Mouse (Mus musculus) small intestine, adult 2 months (tissue): ENCODE results near the gene Adipor2. TPM values are rescaled to one million over a fixed set of nuclear protein-coding genes. Genes with fewer than 3 reads are reported as not detected.

Source experiments
- H3K27ac ChIP-seq: fragments of 200-500 bp; 2 replicates; pipeline ENCODE4 v1.5.1; 2012; ENCODE audit warnings: low read depth, low read length, control low read depth, inconsistent platforms; ENCODE audit not compliant: insufficient read depth
- H3K27me3 ChIP-seq: fragments of 200-500 bp; 2 replicates; pipeline ENCODE4 v1.6.1; 2012; ENCODE audit warnings: mild to moderate bottlenecking, moderate library complexity, low read length, inconsistent platforms; ENCODE audit not compliant: control insufficient read depth, insufficient read depth
- H3K36me3 ChIP-seq: fragments of 200-500 bp; 2 replicates; pipeline ENCODE4 v1.6.1; 2012; ENCODE audit warnings: mild to moderate bottlenecking, low read length, control low read depth, inconsistent platforms; ENCODE audit not compliant: control insufficient read depth, insufficient read depth
- H3K4me1 ChIP-seq: fragments of 200-500 bp; 2 replicates; pipeline ENCODE4 v1.6.1; 2012; ENCODE audit warnings: low read length, inconsistent platforms, mixed read lengths; ENCODE audit not compliant: control insufficient read depth, insufficient read depth, insufficient read length
- H3K4me3 ChIP-seq: fragments of 200-500 bp; 2 replicates; pipeline ENCODE4 v1.5.1; 2012; ENCODE audit warnings: low read depth, mild to moderate bottlenecking, control low read depth, inconsistent platforms, low read length, moderate library complexity
- CTCF ChIP-seq: fragments of 200-500 bp; IDR thresholded peaks from 2 replicates; pipeline ENCODE4 v1.5.1; 2012; ENCODE audit warnings: low read depth, mild to moderate bottlenecking, control low read depth, inconsistent platforms, low read length, moderate library complexity, mixed read lengths; ENCODE audit not compliant: insufficient replicate concordance, insufficient read length; ENCODE audit errors: extremely low read depth
- POLR2A ChIP-seq: fragments of 200-500 bp; IDR thresholded peaks from 2 replicates; pipeline ENCODE4 v1.6.1; 2012; ENCODE audit warnings: low read depth, mild to moderate bottlenecking, control low read depth, inconsistent platforms, low read length, moderate library complexity
- WGBS: fragments of 180-500 bp; shearing (Covaris S2); methylation state at CpG from one replicate; pipeline ENCODE4 v1.1.7; 2018; 5-methylcytosine and 5-hydroxymethylcytosine counted together
- polyA plus RNA-seq: library from polyadenylated mRNA; depleted of rRNA; stranded (reverse); fragments of >200 nt; gene quantifications from 2 replicates; pipeline ENCODE4 v1.2.3, GENCODE M21; 2012; rRNA removed

The Adipor2 gene
- polyA plus RNA-seq, 1 experiment = 112 TPM

- TF ChIP-seq POLR2A = no peak
- no peaks in the 10 kb centered on the region for H3K4me1 ChIP-seq
- H3K27me3 ChIP-seq = no peaks in the 10 kb centered on the region
- H3K4me3 ChIP-seq = no peak overlapping the region
- WGBS = 45% methylated on average over 3 of the region's 3 CpGs
- no peak overlapping the region for H3K27ac ChIP-seq
- H3K36me3 ChIP-seq = no peaks in the 10 kb centered on the region
Measured at GRCm38 (mm10) chr6:119313096-119313495, 104.4 kb downstream of the Adipor2 start.

- Histone ChIP-seq H3K27me3 (no peaks in the 10 kb centered on the region), H3K4me1 (no peaks in the 10 kb centered on the region), H3K4me3 (no peak overlapping the region), H3K27ac (no peak overlapping the region), H3K36me3 (no peaks in the 10 kb centered on the region)
- WGBS = 57% methylated on average over 6 of the region's 6 CpGs
- no peak for TF ChIP-seq POLR2A
- no peak for TF ChIP-seq CTCF
Measured at GRCm38 (mm10) chr6:119312381-119312780, 105.1 kb downstream of the Adipor2 start.

DNA sequence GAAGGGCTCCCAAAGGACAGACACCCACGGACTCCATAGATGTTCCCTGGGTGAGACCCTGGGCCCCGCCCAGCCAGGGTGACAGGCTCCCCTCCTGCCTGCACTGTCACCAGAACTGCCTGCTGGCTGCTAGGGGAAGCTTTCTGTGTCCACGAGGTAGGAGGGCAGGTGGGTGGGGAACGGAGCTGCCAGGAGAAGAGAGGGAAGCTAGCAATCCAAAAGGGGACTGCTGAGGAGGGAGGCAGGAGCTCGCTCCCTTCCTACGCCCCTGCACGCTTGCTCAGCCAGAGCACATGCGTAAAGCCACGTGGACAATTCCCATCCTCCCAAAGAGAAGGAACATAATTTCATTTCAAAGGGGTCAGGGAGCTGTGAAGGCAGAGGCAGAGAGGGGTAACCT, 107.3 kb downstream of the Adipor2 start:
- TF ChIP-seq POLR2A = no peak
- no peak for TF ChIP-seq CTCF
- no peaks in the 10 kb centered on the region for H3K27me3 ChIP-seq
- WGBS = 54% methylated on average over 9 of the region's 9 CpGs

DNA sequence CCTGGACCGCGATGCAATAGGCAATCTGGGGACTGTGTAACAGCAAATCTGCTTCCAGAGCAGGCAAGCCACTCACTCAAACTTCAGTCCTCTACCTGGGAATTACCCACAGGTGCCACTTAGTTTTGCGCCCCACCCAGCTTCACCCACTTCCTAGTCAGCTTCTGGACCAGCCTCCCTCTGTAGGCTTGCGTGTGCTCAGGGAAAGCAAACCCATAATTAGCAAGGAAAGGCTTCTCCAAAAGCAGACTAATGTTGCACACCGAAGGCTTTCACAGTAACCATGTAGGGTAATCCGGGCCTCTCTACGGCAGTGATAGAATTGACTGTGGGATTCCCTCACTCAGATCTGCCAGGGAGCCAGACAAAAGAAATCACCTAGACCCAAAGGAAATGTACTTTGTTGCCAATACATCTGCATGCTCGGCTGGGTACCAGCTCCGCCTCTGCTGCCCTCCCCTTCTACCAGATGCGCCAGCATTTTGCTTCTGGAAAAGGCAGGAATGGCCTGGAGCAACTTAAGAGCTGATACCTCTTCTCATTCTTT, 109.6 kb downstream of the Adipor2 start:
- Histone ChIP-seq H3K4me3 (no peak overlapping the region), H3K27ac (no peak overlapping the region), H3K36me3 (no peaks in the 10 kb centered on the region), H3K27me3 (no peaks in the 10 kb centered on the region), H3K4me1 (no peaks in the 10 kb centered on the region)
- no peak for TF ChIP-seq CTCF
- no peak for TF ChIP-seq POLR2A
- 70% methylated on average over 10 of the region's 10 CpGs for WGBS

More for the DNA sequence above, 107.3 kb downstream of the Adipor2 start:
- Histone ChIP-seq H3K4me3 (no peak overlapping the region), H3K36me3 (no peaks in the 10 kb centered on the region), H3K27ac (no peak overlapping the region), H3K4me1 (no peaks in the 10 kb centered on the region)

DNA sequence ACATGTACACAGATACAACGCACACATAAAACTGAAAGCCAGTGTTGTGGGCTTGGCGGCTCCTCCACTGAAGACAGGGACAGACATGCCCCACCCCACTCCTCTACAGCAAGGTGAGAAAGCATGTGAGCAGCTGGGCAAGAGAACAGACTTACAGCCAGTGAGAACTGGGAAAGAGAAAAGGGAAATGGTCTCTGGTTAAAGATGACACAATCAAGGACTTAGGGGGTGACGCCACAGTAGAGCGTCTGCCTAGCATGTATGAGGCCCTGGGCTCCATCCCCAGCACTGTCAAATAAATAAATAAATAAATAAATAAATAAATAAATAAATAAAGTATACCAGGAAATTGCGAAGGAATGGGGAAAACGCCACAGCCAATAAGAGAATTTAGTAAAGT, 114.2 kb downstream of the Adipor2 start:
- Histone ChIP-seq H3K4me3 (no peak overlapping the region), H3K27me3 (no peaks in the 10 kb centered on the region), H3K27ac (no peak overlapping the region), H3K4me1 (no peaks in the 10 kb centered on the region), H3K36me3 (no peaks in the 10 kb centered on the region)
- 85% methylated on average over 6 of the region's 6 CpGs for WGBS
- TF ChIP-seq CTCF (no peak), POLR2A (no peak)

Other genes starting within 250 kb of the Adipor2 start
- gene Dcp1b, start 242.5 kb downstream of the Adipor2 start, polyA plus RNA-seq = 5.3 and 11.9 TPM in 2 replicates
- 2.0 and 2.6 TPM in 2 replicates for gene Cacna1c, start 221.3 kb downstream of the Adipor2 start, polyA plus RNA-seq
- 0.32 TPM in 1 of 2 replicates, not detected in the other for gene Cacna2d4, start 181.2 kb downstream of the Adipor2 start, polyA plus RNA-seq
- not detected in 2 replicates for gene Lrtm2, start 86.9 kb downstream of the Adipor2 start, polyA plus RNA-seq
- 42.7 and 79.6 TPM in 2 replicates for gene Fbxl14, start 62.0 kb upstream of the Adipor2 start, polyA plus RNA-seq
- 1.8 and 1.9 TPM in 2 replicates for gene Wnt5b, start 126.6 kb upstream of the Adipor2 start, polyA plus RNA-seq